Mouse (Mus musculus) neural tube, embryonic 12.5 days (tissue): ENCODE results near the gene Bcl11a. TPM values are rescaled to one million over a fixed set of nuclear protein-coding genes. Genes with fewer than 3 reads are reported as not detected.
A peak's percentile ranks its signal among the peaks of the same experiment; 100 is the strongest.

Source experiments
- ATAC-seq: fragments of 200-750 bp; cut with Nextera tagmentation; 2 replicates; pipeline ENCODE4 v1.8.0; 2017; ENCODE audit warnings: low read depth, mild to moderate bottlenecking, moderate TSS enrichment, moderate library complexity; ENCODE audit not compliant: low FRiP score
- H3K27ac ChIP-seq: fragments of 300-500 bp; sonication (generic); 2 replicates; pipeline ENCODE4 v1.5.1; 2016
- H3K27me3 ChIP-seq: fragments of 300-500 bp; sonication (generic); replicated peaks from 2 replicates; pipeline ENCODE4 v1.6.1; 2016; ENCODE audit warnings: mild to moderate bottlenecking
- H3K36me3 ChIP-seq: fragments of 300-500 bp; sonication (generic); 2 replicates; pipeline ENCODE4 v1.6.1; 2016; ENCODE audit warnings: mild to moderate bottlenecking
- H3K4me1 ChIP-seq: fragments of 300-500 bp; sonication (generic); 2 replicates; pipeline ENCODE4 v1.6.1; 2016
- H3K4me2 ChIP-seq: fragments of 300-500 bp; sonication (generic); replicated peaks from 2 replicates; pipeline ENCODE4 v1.6.1; 2016; ENCODE audit warnings: mild to moderate bottlenecking
- H3K4me3 ChIP-seq: fragments of 300-500 bp; sonication (generic); 2 replicates; pipeline ENCODE4 v1.5.1; 2016
- H3K9ac ChIP-seq: fragments of 300-500 bp; sonication (generic); 2 replicates; pipeline ENCODE4 v1.6.1; 2016; ENCODE audit warnings: mild to moderate bottlenecking
- H3K9me3 ChIP-seq: fragments of 300-500 bp; sonication (generic); 2 replicates; pipeline ENCODE4 v1.6.1; 2016; ENCODE audit warnings: mild to moderate bottlenecking
- WGBS: fragments of 180-500 bp; shearing (Covaris S2); methylation state at CpG from one replicate; pipeline ENCODE4 v1.1.7; 2016; 5-methylcytosine and 5-hydroxymethylcytosine counted together
- polyA plus RNA-seq: library from polyadenylated mRNA; unstranded; fragments of >200 nt; fragmentation: Nextera tagmentation; extraction: Ambion mirVana; gene quantifications from 2 replicates; pipeline ENCODE4 v1.2.1, GENCODE M21; 2016

Gene Bcl11a
- 96.6 and 101 TPM in 2 replicates for polyA plus RNA-seq

DNA sequence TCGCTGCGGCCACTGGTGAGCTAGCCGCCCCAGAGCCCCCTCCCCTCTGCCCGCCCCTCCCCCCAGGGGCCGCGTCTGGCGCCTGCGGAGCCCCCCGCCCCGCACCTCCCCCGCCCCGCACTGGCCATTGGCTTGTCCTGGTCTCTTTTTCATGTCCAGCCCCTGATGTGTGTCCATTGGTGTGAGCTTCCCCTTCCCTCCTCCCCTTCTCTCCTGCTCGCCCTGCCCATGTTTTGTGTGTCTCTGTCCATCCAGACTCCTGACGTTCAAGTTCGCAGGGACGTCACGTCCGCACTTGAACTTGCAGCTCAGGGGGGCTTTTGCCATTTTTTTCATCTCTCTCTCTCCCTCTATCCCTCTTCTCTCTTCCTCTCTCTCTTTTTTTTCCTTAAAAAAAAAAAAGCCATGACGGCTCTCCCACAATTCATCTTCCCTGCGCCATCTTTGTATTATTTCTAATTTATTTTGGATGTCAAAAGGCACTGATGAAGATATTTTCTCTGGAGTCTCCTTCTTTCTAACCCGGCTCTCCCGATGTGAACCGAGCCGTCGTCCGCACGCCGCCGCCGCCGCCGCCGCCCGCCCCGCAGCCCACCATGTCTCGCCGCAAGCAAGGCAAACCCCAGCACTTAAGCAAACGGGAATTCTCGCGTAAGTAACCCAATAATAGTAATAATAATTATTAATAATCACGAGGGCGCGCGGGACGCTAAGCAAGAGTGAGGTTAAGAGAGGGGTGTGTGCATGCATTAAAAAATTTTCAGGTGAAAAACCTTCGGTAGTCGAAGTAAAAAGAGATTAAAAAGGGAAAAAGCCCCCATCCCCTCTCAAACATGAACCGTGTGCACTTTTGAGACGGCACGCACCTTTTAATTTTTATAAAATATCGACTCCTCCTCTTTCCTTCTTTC, at the start of gene Bcl11a:
TSS of gene Bcl11a (plus strand) at position 262 of the 911 bp plus-strand sequence.
- ATAC-seq, result peak; percentile 61
- H3K4me3 ChIP-seq, result peak within 1 kb of the TSS; percentile 90
- H3K27me3 ChIP-seq, result no peaks in the 10 kb centered on the region
- H3K4me1 ChIP-seq, result peaks cover 9% of the 10 kb centered on the region
- peak within 1 kb of the TSS; percentile 79 for H3K4me2 ChIP-seq
- under 1% methylated on average over 43 of the region's 51 CpGs for WGBS
- H3K9ac ChIP-seq, result peak within 1 kb of the TSS; percentile 98
- peak within 1 kb of the TSS; percentile 92 for H3K27ac ChIP-seq
- H3K9me3 ChIP-seq, result no peaks in the 10 kb centered on the region
- H3K36me3 ChIP-seq, result no peaks in the 10 kb centered on the region

- WGBS, result 85% methylated on average over 6 of the region's 6 CpGs
- ATAC-seq, result no peak
- H3K4me3 ChIP-seq, result no peak overlapping the region
Measured at GRCm38 (mm10) chr11:24044025-24044424, 33.8 kb upstream of the Bcl11a start.

DNA sequence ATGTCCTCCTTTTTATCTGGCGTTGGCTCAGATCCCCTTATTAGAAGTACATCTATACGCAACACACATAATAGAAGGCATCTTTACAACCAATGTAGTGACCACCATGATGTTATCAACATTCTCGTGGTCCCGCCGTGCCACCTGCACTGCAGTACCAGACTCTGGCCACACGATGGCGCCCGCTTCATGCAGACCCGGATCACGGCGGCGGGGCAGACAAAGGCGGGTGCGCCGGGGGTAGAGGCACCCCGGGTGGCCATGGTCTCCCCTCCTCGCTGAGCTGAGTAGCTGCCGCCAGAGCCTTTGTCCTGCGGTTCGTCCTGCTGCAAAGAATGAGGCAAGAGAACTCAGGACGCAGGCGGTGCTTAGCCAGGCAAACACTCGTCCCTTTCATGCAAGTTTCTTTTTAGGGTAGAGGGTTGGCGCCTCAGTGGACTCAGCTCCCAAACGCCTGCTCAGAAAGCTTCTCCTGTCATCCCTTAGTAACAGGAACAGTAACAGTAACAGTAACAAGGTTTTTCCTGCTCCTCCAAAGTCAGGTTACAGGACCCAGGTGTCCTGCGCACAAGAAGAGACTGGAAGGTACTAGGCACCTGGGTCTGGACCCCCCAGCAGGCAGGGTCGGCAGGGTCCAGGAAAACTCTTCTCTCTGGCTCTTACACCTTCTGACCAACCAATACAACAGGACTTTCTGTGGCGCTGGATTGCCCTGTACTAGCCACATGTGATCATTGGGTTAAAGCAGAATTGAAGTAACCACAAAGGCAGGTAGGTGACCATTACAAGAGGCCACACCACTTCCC, 28.4 kb upstream of the Bcl11a start:
- ATAC-seq, result peak; percentile 93
- peak overlapping the region; percentile 40 for H3K4me3 ChIP-seq
- H3K4me2 ChIP-seq, result peak overlapping the region; percentile 64

More at GRCm38 (mm10) chr11:24044025-24044424, 33.8 kb upstream of the Bcl11a start:
- Histone ChIP-seq H3K36me3 (no peaks in the 10 kb centered on the region), H3K9me3 (no peaks in the 10 kb centered on the region), H3K27me3 (no peaks in the 10 kb centered on the region), H3K9ac (no peak overlapping the region), H3K27ac (no peak overlapping the region), H3K4me1 (no peaks in the 10 kb centered on the region), H3K4me2 (no peak overlapping the region)

GRCm38 (mm10) chr11:24050032-24050757, 27.7 kb upstream of the Bcl11a start:
- no peak for ATAC-seq
- peak overlapping the region; percentile 64 for H3K4me2 ChIP-seq
- no peak overlapping the region for H3K9ac ChIP-seq
- no peaks in the 10 kb centered on the region for H3K27me3 ChIP-seq
- no peaks in the 10 kb centered on the region for H3K36me3 ChIP-seq
- no peaks in the 10 kb centered on the region for H3K9me3 ChIP-seq
- no peak overlapping the region for H3K4me3 ChIP-seq
- H3K4me1 ChIP-seq, result peaks cover 4% of the 10 kb centered on the region; the same call in 1 of the 2 replicates
- 88% methylated on average over 11 of the region's 11 CpGs for WGBS
- no peak overlapping the region for H3K27ac ChIP-seq

More for the DNA sequence above, 28.4 kb upstream of the Bcl11a start:
- WGBS, result 4% methylated on average over 28 of the region's 28 CpGs
- Histone ChIP-seq H3K4me1 (peaks cover 4% of the 10 kb centered on the region; the same call in 1 of the 2 replicates), H3K27ac (no peak overlapping the region), H3K27me3 (no peaks in the 10 kb centered on the region), H3K9ac (peak overlapping the region; percentile 57), H3K9me3 (no peaks in the 10 kb centered on the region), H3K36me3 (no peaks in the 10 kb centered on the region)

DNA sequence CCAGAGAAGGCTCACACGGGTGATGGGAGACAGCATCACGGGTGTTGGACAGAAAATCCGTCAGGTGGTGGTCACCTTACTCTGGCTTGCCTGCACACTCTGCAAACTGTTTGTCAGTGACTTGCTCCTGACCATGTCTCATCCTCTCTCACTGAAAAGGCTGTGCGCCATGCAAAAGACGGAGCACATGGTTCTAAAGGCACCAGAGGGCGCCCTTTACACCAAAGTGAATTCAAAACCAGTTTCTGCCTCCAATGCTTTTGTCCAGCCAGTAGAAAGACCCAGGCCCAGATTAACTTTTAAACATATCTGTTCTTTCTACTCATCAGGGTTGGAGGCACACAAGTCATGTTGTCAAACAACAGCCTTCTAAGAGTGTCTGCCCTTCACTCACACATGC, 25.0 kb upstream of the Bcl11a start:
- Histone ChIP-seq H3K4me2 (no peak overlapping the region), H3K9ac (no peak overlapping the region), H3K27ac (no peak overlapping the region), H3K36me3 (no peaks in the 10 kb centered on the region), H3K4me1 (peaks cover 4% of the 10 kb centered on the region; the same call in 1 of the 2 replicates), H3K9me3 (no peaks in the 10 kb centered on the region), H3K4me3 (no peak overlapping the region), H3K27me3 (no peaks in the 10 kb centered on the region)
- ATAC-seq, result no peak
- 61% methylated on average over 6 of the region's 6 CpGs for WGBS

DNA sequence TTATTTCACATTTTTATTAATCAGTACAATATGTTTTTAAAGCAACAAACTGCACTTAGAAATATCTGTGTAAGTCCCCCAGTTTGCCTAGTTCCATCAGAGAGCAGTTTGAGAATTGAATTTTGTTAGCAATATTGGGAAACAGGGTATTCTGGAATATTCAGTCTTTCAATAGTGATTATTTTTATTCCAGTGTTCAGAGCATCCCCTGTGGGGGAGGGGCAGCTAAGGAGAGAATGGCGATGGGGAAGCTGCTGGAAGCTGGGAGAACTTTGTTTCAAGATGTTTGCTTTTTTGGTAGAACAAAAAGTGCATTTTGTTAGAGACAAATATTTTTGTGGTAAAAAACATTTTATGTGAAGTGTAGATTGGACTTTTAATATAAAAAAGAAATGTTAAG, 18.7 kb upstream of the Bcl11a start:
- Histone ChIP-seq H3K9ac (no peak overlapping the region), H3K4me2 (no peak overlapping the region), H3K4me1 (peaks cover 20% of the 10 kb centered on the region), H3K27ac (no peak overlapping the region), H3K9me3 (no peaks in the 10 kb centered on the region), H3K36me3 (no peaks in the 10 kb centered on the region), H3K4me3 (no peak overlapping the region), H3K27me3 (no peaks in the 10 kb centered on the region)
- ATAC-seq, result no peak
- 14% methylated on average over 1 of the region's 1 CpGs for WGBS

DNA sequence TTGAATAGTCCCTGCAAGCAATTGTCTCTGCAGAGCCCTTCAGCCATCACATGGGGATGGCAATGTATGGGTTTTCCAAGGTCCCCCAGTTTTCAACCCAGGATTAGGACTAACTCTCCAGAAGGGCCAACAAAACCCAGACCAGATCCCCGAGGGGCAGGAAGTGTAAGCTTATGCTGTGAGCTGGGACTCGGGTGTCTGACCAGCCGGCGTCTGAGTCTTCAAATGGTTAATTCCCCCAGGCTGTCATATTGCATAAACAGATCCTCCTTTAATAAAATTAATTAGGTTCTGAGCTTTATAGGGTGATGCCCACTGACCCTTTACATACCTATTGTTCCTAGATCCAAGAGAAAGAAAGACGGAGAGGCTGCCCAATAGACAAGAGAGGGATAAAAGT, 17.4 kb upstream of the Bcl11a start:
- peak overlapping the region; percentile 8; the same call in 1 of the 2 replicates for H3K9ac ChIP-seq
- ATAC-seq, result no peak
- H3K27ac ChIP-seq, result no peak overlapping the region
- peak overlapping the region; percentile 21; the same call in 1 of the 2 replicates for H3K4me3 ChIP-seq
- WGBS, result 3% methylated on average over 5 of the region's 5 CpGs
- H3K4me2 ChIP-seq, result peak overlapping the region; percentile 69
- H3K9me3 ChIP-seq, result no peaks in the 10 kb centered on the region
- H3K27me3 ChIP-seq, result no peaks in the 10 kb centered on the region
- no peaks in the 10 kb centered on the region for H3K36me3 ChIP-seq
- peaks cover 20% of the 10 kb centered on the region for H3K4me1 ChIP-seq

DNA sequence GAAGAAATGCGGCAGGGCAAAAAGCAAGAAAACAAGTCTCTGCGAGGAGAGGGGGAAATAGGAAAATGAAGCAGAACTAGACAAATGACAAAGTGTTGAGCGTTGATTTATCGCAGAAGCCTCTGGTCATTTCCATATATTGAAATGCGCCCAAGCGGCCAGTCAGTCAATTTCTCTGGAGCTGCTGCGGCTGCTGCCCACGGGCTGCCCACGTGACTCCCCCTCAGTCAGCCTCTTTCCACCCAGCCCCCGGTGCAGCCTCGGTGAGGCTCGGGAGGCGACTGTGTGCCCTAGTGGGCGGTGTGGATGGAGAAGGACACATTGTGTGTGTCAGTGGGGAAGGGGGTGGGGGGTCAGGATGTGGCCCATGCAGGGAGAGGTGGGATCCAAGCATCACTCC, 16.0 kb upstream of the Bcl11a start:
- no peaks in the 10 kb centered on the region for H3K9me3 ChIP-seq
- no peaks in the 10 kb centered on the region for H3K36me3 ChIP-seq
- ATAC-seq, result peak; percentile 90
- peak overlapping the region; percentile 48; the same call in 1 of the 2 replicates for H3K9ac ChIP-seq
- peak overlapping the region; percentile 69 for H3K4me2 ChIP-seq
- H3K4me3 ChIP-seq, result peak overlapping the region; percentile 22
- H3K4me1 ChIP-seq, result peaks cover 20% of the 10 kb centered on the region
- no peaks in the 10 kb centered on the region for H3K27me3 ChIP-seq
- no peak overlapping the region; the same call in 1 of the 2 replicates for H3K27ac ChIP-seq
- under 1% methylated on average over 14 of the region's 14 CpGs for WGBS

DNA sequence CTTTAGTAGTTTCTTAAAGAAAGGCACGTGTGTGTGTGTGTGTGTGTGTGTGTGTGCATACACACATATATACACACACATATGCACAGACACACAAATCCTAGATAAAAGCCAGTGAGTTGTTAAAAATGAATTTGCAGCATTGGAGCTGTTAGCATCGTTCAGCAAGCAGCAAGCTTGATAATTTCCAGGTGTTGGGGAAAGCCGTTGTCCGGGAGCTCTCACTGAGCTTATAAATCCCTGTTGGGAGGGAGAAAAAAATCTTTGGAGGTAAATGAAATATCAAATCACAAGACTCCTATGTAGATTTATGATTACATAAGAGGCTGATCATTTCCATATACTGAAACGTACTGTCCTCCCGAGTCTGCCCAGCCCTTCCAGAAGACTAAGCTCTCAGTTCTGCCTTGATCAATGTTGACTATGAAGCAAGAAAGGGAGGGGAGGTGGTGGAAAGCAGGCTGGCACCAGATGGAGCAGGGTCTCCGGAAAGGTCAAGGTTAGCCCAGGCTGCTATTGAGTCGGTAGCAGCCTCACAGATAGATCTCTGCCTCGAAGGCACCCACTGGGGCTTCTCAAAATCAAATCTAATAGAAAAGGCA, 15.3 kb upstream of the Bcl11a start:
- Histone ChIP-seq H3K27me3 (no peaks in the 10 kb centered on the region), H3K4me1 (peaks cover 20% of the 10 kb centered on the region), H3K27ac (no peak overlapping the region), H3K4me3 (no peak overlapping the region), H3K9ac (0 out of 2 replicates have a peak overlapping the region, but pooled peaks have one; percentile 48), H3K9me3 (no peaks in the 10 kb centered on the region), H3K4me2 (peak overlapping the region; percentile 69; the same call in 1 of the 2 replicates), H3K36me3 (no peaks in the 10 kb centered on the region)
- ATAC-seq, result peak; percentile 18; the same call in 1 of the 2 replicates
- WGBS, result 27% methylated on average over 9 of the region's 9 CpGs

- 56% methylated on average over 6 of the region's 6 CpGs for WGBS
- H3K4me1 ChIP-seq, result peaks cover 20% of the 10 kb centered on the region
- ATAC-seq, result no peak
Measured at GRCm38 (mm10) chr11:24064221-24064620, 13.6 kb upstream of the Bcl11a start.

GRCm38 (mm10) chr11:24065313-24065712, 12.5 kb upstream of the Bcl11a start:
- peak; percentile 39 for ATAC-seq
- no peak overlapping the region for H3K4me3 ChIP-seq
- no peaks in the 10 kb centered on the region for H3K27me3 ChIP-seq
- no peak overlapping the region for H3K27ac ChIP-seq
- H3K36me3 ChIP-seq, result no peaks in the 10 kb centered on the region
- H3K9ac ChIP-seq, result no peak overlapping the region
- peaks cover 19% of the 10 kb centered on the region for H3K4me1 ChIP-seq
- no peak overlapping the region for H3K4me2 ChIP-seq
- H3K9me3 ChIP-seq, result no peaks in the 10 kb centered on the region
- WGBS, result 41% methylated on average over 4 of the region's 4 CpGs

More at GRCm38 (mm10) chr11:24064221-24064620, 13.6 kb upstream of the Bcl11a start:
- H3K9me3 ChIP-seq, result no peaks in the 10 kb centered on the region
- no peaks in the 10 kb centered on the region for H3K36me3 ChIP-seq
- H3K9ac ChIP-seq, result no peak overlapping the region
- no peak overlapping the region for H3K4me2 ChIP-seq
- H3K27ac ChIP-seq, result no peak overlapping the region
- H3K27me3 ChIP-seq, result no peaks in the 10 kb centered on the region
- H3K4me3 ChIP-seq, result no peak overlapping the region
